ENCODE assay signal across 9 mouse cellular contexts in the genomic region with DNA sequence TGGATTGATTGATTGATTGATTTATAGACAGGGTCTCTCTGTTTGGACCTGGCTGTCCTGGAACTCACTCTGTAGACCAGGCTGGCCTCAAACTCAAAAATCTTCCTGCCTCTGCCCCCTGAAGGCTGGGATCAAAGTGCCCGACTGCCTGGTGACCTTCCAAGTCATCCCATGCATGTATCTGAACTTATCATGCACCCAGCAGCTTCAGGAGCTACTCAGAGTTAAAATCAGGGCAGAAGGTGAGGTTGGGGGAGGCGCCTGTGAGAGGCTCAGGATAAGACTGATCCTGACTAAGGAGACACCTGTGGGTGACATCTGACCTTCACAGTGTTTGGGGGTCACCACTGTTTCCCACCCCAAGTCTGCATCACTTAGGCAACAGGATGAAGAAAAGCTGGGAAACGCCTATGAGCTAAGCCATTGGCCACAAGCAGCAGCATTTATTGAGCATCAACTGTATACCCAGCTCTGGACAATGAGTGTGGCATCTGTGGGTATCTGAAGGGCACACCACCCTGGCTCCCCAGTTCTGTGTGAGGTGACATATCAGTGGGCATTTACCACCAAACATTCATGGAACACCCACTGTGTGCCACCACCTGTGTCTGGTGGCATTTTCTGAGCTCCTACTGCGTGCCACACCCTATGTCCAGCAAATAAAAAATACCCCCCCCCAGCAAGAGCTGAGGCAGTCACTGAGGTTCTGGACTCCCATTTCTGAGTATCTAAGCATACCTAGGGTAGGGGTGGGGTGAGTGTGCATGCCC. TPM values are rescaled to one million over a fixed set of nuclear protein-coding genes. Genes with fewer than 3 reads are reported as not detected.
DNase-seq lines count a peak whose midpoint lies in the region; ATAC-seq and TF ChIP-seq lines count a peak whose summit lies in the region.
"Had no signal": no experiment of that assay in that cellular context is flagged by ENCODE, and none has a peak within 500 bp of the region (broad histone marks: within the 10 kb centered on the region; RNA-seq: fewer than 3 reads in every experiment).

No protein-coding gene starts in this region.

- H3K4me2 ChIP-seq in lung, embryonic 15.5 days = peak overlapping the region; percentile 89
- H3K4me2 ChIP-seq in forebrain, postnatal 0 days (ENCODE audit: low read depth) = no peak overlapping the region
- peak overlapping the region; percentile 26; the same call in 1 of the 2 replicates for H3K4me2 ChIP-seq in hindbrain, postnatal 0 days (ENCODE audit: low read depth, low read length)
- 0 out of 2 replicates have a peak overlapping the region, but pooled peaks have one; percentile 23 for H3K4me2 ChIP-seq in midbrain, embryonic 13.5 days (replicated peaks)

- no peak for TF ChIP-seq CTCF in forebrain, postnatal 0 days (IDR thresholded peaks at IDR 0.05; ENCODE audit: low read depth)
- no peak for TF ChIP-seq CTCF in hindbrain, postnatal 0 days (IDR thresholded peaks at IDR 0.05; ENCODE audit: low read depth)

- H3K27ac ChIP-seq in lung, embryonic 15.5 days = peak overlapping the region; percentile 78
- H3K27ac ChIP-seq in forebrain, postnatal 0 days (ENCODE audit: low read depth, low read length) = no peak overlapping the region
- H3K27ac ChIP-seq in hindbrain, postnatal 0 days = peak overlapping the region; percentile 54; the same call in 1 of the 2 replicates
- H3K27ac ChIP-seq in midbrain, embryonic 13.5 days = no peak overlapping the region

- no peak for ATAC-seq in lung, embryonic 15.5 days (ENCODE audit: borderline replicate concordance, extremely low read depth, low FRiP score, low TSS enrichment)
- no peak for ATAC-seq in forebrain, postnatal 0 days
- ATAC-seq in hindbrain, postnatal 0 days = no peak
- ATAC-seq in midbrain, embryonic 13.5 days = no peak

- DNase-seq in lung, postnatal 36 days = no peak
- DNase-seq in cerebellum, adult 8-10 months = peak; percentile 30
- DNase-seq in forebrain, postnatal 0 days = no peak
- DNase-seq in hindbrain, postnatal 0 days (ENCODE audit: low spot score) = peak; percentile 1
- no peak for DNase-seq in c-Kit-positive CD71-positive TER-119-positive erythroid progenitor cells, embryonic 14.5 days (ENCODE audit: low spot score)
- DNase-seq in thymus, postnatal 14 days = no peak

- peak overlapping the region; percentile 74 for H3K4me3 ChIP-seq in lung, embryonic 15.5 days
- H3K4me3 ChIP-seq in forebrain, postnatal 0 days (ENCODE audit: low read depth, low read length) = no peak overlapping the region
- no peak overlapping the region for H3K4me3 ChIP-seq in hindbrain, postnatal 0 days (ENCODE audit: low read length)
- no peak overlapping the region for H3K4me3 ChIP-seq in midbrain, embryonic 13.5 days (replicated peaks)

- H3K36me3 ChIP-seq in lung, embryonic 15.5 days = peaks cover 10% of the 10 kb centered on the region
- peaks cover 8% of the 10 kb centered on the region for H3K36me3 ChIP-seq in forebrain, postnatal 0 days (ENCODE audit: insufficient read depth)
- H3K36me3 ChIP-seq in hindbrain, postnatal 0 days (ENCODE audit: insufficient read depth, low read length) = no peaks in the 10 kb centered on the region
- peaks cover 12% of the 10 kb centered on the region for H3K36me3 ChIP-seq in midbrain, embryonic 13.5 days

- H3K4me1 ChIP-seq in lung, embryonic 15.5 days = peaks cover 46% of the 10 kb centered on the region
- H3K4me1 ChIP-seq in forebrain, postnatal 0 days (ENCODE audit: insufficient read depth) = no peaks in the 10 kb centered on the region
- H3K4me1 ChIP-seq in hindbrain, postnatal 0 days (ENCODE audit: insufficient read depth, low read length) = peaks cover 10% of the 10 kb centered on the region
- H3K4me1 ChIP-seq in midbrain, embryonic 13.5 days (replicated peaks) = peaks cover 40% of the 10 kb centered on the region

- peak overlapping the region; percentile 25 for H3K9ac ChIP-seq in lung, embryonic 15.5 days
- H3K9ac ChIP-seq in forebrain, postnatal 0 days = peak overlapping the region; percentile 14; the same call in 1 of the 2 replicates
- H3K9ac ChIP-seq in hindbrain, postnatal 0 days (replicated peaks; ENCODE audit: low read length) = no peak overlapping the region; the same call in 1 of the 2 replicates
- H3K9ac ChIP-seq in midbrain, embryonic 13.5 days (replicated peaks) = 0 out of 2 replicates have a peak overlapping the region, but pooled peaks have one; percentile 14

- 0 out of 2 replicates have a peak, but pooled peaks cover 3% of the 10 kb centered on the region for H3K27me3 ChIP-seq in lung, embryonic 15.5 days
- H3K27me3 ChIP-seq in forebrain, postnatal 0 days (ENCODE audit: insufficient read depth, low read length) = no peaks in the 10 kb centered on the region
- H3K27me3 ChIP-seq in hindbrain, postnatal 0 days (ENCODE audit: insufficient read depth, low read length) = no peaks in the 10 kb centered on the region
- peaks cover 60% of the 10 kb centered on the region for H3K27me3 ChIP-seq in midbrain, embryonic 13.5 days

- no peaks in the 10 kb centered on the region for H3K9me3 ChIP-seq in lung, embryonic 15.5 days
- no peaks in the 10 kb centered on the region for H3K9me3 ChIP-seq in forebrain, postnatal 0 days (ENCODE audit: low read length)
- no peaks in the 10 kb centered on the region for H3K9me3 ChIP-seq in hindbrain, postnatal 0 days (ENCODE audit: low read length)
- H3K9me3 ChIP-seq in midbrain, embryonic 13.5 days = no peaks in the 10 kb centered on the region

- 68% methylated on average over 4 of the region's 4 CpGs for WGBS in lung, embryonic 15.5 days
- 73% methylated on average over 4 of the region's 4 CpGs for WGBS in forebrain, postnatal 0 days
- 84% methylated on average over 4 of the region's 4 CpGs for WGBS in hindbrain, postnatal 0 days
- WGBS in midbrain, embryonic 13.5 days = 68% methylated on average over 4 of the region's 4 CpGs

RNA-seq across cellular contexts. Expression of gene Smim24, which starts 30.8 kb away (rescaled TPM):
- polyA plus RNA-seq in lung, embryonic 15.5 days (2015; fragmentation: Nextera tagmentation; extraction: Ambion mirVana) = 4.4 TPM in 2 replicates
- total RNA-seq in forebrain, postnatal 0 days (2014; rRNA removed) = 0.77 and 1.3 TPM in 2 replicates
- polyA plus RNA-seq in forebrain, postnatal 0 days (2015; fragmentation: Nextera tagmentation; extraction: Ambion mirVana) = 1.7 TPM in 2 replicates
- total RNA-seq in hindbrain, postnatal 0 days (2014; rRNA removed) = 2.9 and 3.7 TPM in 2 replicates
- polyA plus RNA-seq in hindbrain, postnatal 0 days (2015; fragmentation: Nextera tagmentation; extraction: Ambion mirVana) = 1.4 and 1.7 TPM in 2 replicates
- polyA plus RNA-seq in midbrain, embryonic 13.5 days (2015; fragmentation: Nextera tagmentation; extraction: Ambion mirVana) = 1.4 and 1.9 TPM in 2 replicates

RNA-seq across cellular contexts. Expression of gene Nfic, which starts 31.8 kb away (rescaled TPM):
- 86.0 and 87.2 TPM in 2 replicates for polyA plus RNA-seq in lung, embryonic 15.5 days (2015; fragmentation: Nextera tagmentation; extraction: Ambion mirVana)
- total RNA-seq in forebrain, postnatal 0 days (2014; rRNA removed) = 9.0 and 14.5 TPM in 2 replicates
- 14.8 and 23.1 TPM in 2 replicates for polyA plus RNA-seq in forebrain, postnatal 0 days (2015; fragmentation: Nextera tagmentation; extraction: Ambion mirVana)
- total RNA-seq in hindbrain, postnatal 0 days (2014; rRNA removed) = 17.2 and 26.5 TPM in 2 replicates
- 33.8 and 34.6 TPM in 2 replicates for polyA plus RNA-seq in hindbrain, postnatal 0 days (2015; fragmentation: Nextera tagmentation; extraction: Ambion mirVana)
- 13.1 and 15.2 TPM in 2 replicates for polyA plus RNA-seq in midbrain, embryonic 13.5 days (2015; fragmentation: Nextera tagmentation; extraction: Ambion mirVana)

RNA-seq across cellular contexts. Expression of gene Gm48552, which starts 34.9 kb away (rescaled TPM):
- 0.45 and 2.3 TPM in 2 replicates for polyA plus RNA-seq in lung, embryonic 15.5 days (2015; fragmentation: Nextera tagmentation; extraction: Ambion mirVana)
- 5.8 and 16.6 TPM in 2 replicates for total RNA-seq in forebrain, postnatal 0 days (2014; rRNA removed)
- polyA plus RNA-seq in forebrain, postnatal 0 days (2015; fragmentation: Nextera tagmentation; extraction: Ambion mirVana) = 1.9 and 3.7 TPM in 2 replicates
- total RNA-seq in hindbrain, postnatal 0 days (2014; rRNA removed) = 7.5 TPM in 2 replicates
- 2.7 and 4.0 TPM in 2 replicates for polyA plus RNA-seq in hindbrain, postnatal 0 days (2015; fragmentation: Nextera tagmentation; extraction: Ambion mirVana)
- 1.2 and 2.1 TPM in 2 replicates for polyA plus RNA-seq in midbrain, embryonic 13.5 days (2015; fragmentation: Nextera tagmentation; extraction: Ambion mirVana)
- total RNA-seq: neutrophil, adult 5-6 weeks had no signal

RNA-seq across cellular contexts. Expression of gene Gm48551, which starts 39.4 kb away (rescaled TPM):
- polyA plus RNA-seq in lung, embryonic 15.5 days (2015; fragmentation: Nextera tagmentation; extraction: Ambion mirVana) = 1.6 and 2.7 TPM in 2 replicates
- 2.5 and 3.3 TPM in 2 replicates for total RNA-seq in forebrain, postnatal 0 days (2014; rRNA removed)
- polyA plus RNA-seq in forebrain, postnatal 0 days (2015; fragmentation: Nextera tagmentation; extraction: Ambion mirVana) = 5.0 and 7.3 TPM in 2 replicates
- total RNA-seq in hindbrain, postnatal 0 days (2014; rRNA removed) = 2.1 and 3.3 TPM in 2 replicates
- 5.3 and 7.0 TPM in 2 replicates for polyA plus RNA-seq in hindbrain, postnatal 0 days (2015; fragmentation: Nextera tagmentation; extraction: Ambion mirVana)
- polyA plus RNA-seq in midbrain, embryonic 13.5 days (2015; fragmentation: Nextera tagmentation; extraction: Ambion mirVana) = 6.9 and 7.2 TPM in 2 replicates

RNA-seq across cellular contexts. Expression of gene Dohh, which starts 39.4 kb away (rescaled TPM):
- polyA plus RNA-seq in lung, embryonic 15.5 days (2015; fragmentation: Nextera tagmentation; extraction: Ambion mirVana) = 75.9 and 79.8 TPM in 2 replicates
- 126 and 139 TPM in 2 replicates for total RNA-seq in forebrain, postnatal 0 days (2014; rRNA removed)
- 111 and 125 TPM in 2 replicates for polyA plus RNA-seq in forebrain, postnatal 0 days (2015; fragmentation: Nextera tagmentation; extraction: Ambion mirVana)
- 146 TPM in 2 replicates for total RNA-seq in hindbrain, postnatal 0 days (2014; rRNA removed)
- polyA plus RNA-seq in hindbrain, postnatal 0 days (2015; fragmentation: Nextera tagmentation; extraction: Ambion mirVana) = 111 and 114 TPM in 2 replicates
- 73.5 TPM in 2 replicates for polyA plus RNA-seq in midbrain, embryonic 13.5 days (2015; fragmentation: Nextera tagmentation; extraction: Ambion mirVana)

Comparison
In these comparisons a context has a peak if more than half of its experiments do, and no peak if none do; other contexts are left out.
1. H3K27ac ChIP-seq: peak in lung, embryonic 15.5 days (single experiment) and hindbrain, postnatal 0 days (single experiment); none in forebrain, postnatal 0 days (single experiment) and midbrain, embryonic 13.5 days (single experiment).
2. DNase-seq: peak in cerebellum, adult 8-10 months (single experiment) and hindbrain, postnatal 0 days (single experiment); none in lung, postnatal 36 days (single experiment), forebrain, postnatal 0 days (single experiment), c-Kit-positive CD71-positive TER-119-positive erythroid progenitor cells, embryonic 14.5 days (single experiment) and thymus, postnatal 14 days (single experiment).